Mouse (Mus musculus): ENCODE results near the gene Gab2. TPM values are rescaled to one million over a fixed set of nuclear protein-coding genes. Genes with fewer than 3 reads are reported as not detected.

Gab2 gene
- total RNA-seq, 2 experiments from 2014 or later = 14.1 to 16.4 TPM

DNA sequence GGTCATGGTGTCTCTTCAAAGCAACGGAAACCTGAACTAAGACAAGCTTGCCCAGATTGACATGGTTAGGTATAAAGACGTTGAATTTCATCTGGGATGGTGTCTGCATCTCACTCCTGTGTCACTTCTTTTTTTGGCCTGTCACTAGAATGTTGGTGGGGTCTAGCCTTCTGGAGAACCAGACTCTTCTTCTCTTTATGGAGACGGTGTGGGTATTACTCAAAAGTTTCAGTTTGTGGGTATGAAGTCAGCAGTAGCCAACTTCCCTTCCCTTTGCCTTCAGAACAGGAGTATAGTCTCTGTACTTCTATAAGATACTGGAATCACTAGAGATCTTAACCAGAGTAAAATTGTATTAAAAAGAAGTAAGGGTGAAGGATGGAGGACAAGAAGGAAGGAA, 26.7 kb downstream of the Gab2 start:
- peak; percentile 77 for ATAC-seq (replicated peaks; ENCODE audit: poor library complexity, severe bottlenecking)

- no peak for ATAC-seq (replicated peaks; ENCODE audit: poor library complexity, severe bottlenecking)
Measured at GRCm38 (mm10) chr7:97128949-97129348, 47.6 kb downstream of the Gab2 start.

DNA sequence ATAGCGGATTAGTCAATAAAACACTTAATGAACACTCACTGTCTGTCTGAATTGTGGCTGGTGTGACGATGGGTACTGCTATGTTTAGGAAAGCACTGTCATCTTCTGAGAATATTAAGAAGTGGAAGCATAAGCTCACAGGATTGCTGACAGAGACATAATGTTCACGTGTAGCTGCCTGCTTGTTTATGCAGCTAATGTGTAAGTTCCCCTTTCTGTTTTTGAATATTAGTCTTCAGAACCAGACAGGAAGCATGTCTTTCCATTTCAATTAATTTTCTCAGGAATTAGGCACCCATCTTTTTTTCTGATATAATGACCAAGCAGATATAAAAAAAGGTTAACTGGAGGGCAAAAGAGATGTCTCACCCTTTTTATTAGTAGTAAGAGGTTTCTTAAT, 55.1 kb downstream of the Gab2 start:
- peak; percentile 50 for ATAC-seq (replicated peaks; ENCODE audit: poor library complexity, severe bottlenecking)

- ATAC-seq (replicated peaks; ENCODE audit: poor library complexity, severe bottlenecking) = no peak
Measured at GRCm38 (mm10) chr7:97151082-97151813, 69.9 kb downstream of the Gab2 start.

DNA sequence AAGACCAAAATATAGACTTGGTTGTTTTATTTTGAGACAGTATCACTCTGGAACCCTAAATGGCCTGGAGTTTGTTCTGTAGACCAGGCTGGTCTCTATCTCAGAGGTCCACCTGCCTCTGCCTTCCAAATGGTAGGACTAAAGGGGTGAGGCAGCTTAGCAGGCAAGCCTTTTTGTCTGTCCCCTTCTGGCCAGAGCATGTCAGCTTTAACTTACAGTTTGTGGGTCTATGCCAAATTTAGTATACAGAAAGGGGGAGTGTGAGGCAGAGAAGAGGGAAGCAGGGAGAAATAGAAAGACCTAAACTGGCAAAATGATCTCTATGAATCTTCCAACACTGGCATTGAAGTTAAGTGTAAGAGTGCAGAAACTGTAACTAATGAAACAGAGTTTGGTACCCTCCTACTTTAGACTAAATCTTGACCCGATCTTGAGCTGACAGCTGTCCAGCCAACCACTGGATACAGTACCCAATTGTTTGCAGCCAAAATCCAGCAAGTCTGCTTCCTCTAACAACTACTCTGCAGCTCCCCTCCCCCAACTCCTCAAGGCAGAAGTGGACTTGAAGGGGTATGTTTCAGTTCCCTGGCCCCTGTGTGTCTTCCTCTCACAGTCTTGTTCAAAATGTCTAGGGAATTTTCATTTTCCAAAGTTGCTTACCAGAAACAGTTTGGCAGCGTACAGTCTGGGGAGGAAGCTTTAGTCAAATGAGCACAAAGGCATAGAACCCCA, 73.5 kb downstream of the Gab2 start:
- ATAC-seq (replicated peaks; ENCODE audit: poor library complexity, severe bottlenecking) = peak; percentile 99

GRCm38 (mm10) chr7:97164261-97164660, 82.9 kb downstream of the Gab2 start:
- ATAC-seq (replicated peaks; ENCODE audit: poor library complexity, severe bottlenecking) = peak; percentile 76

DNA sequence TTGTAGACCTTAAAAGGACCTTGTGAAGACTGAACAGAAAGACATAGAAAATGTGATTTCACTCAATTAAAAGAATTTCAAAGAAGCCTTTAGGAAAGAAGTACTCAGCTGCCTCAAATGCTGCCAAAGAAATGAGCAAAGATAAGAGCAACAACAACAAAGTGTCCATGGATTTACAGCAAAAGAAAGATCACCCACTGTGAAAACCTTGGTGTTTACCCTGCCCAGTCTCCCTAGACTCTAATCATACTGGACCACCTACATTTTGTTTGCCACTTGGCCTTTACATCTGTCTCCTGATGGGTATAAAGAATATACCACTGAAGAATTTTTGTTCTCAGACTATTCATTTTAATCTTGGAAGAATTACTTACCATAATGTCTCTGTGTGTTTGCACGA, 89.7 kb downstream of the Gab2 start:
- ATAC-seq (replicated peaks; ENCODE audit: poor library complexity, severe bottlenecking) = no peak

GRCm38 (mm10) chr7:97171719-97172118, 90.3 kb downstream of the Gab2 start:
- ATAC-seq (replicated peaks; ENCODE audit: poor library complexity, severe bottlenecking) = peak; percentile 90

GRCm38 (mm10) chr7:97172126-97172525, 90.7 kb downstream of the Gab2 start:
- ATAC-seq (replicated peaks; ENCODE audit: poor library complexity, severe bottlenecking) = peak; percentile 76

DNA sequence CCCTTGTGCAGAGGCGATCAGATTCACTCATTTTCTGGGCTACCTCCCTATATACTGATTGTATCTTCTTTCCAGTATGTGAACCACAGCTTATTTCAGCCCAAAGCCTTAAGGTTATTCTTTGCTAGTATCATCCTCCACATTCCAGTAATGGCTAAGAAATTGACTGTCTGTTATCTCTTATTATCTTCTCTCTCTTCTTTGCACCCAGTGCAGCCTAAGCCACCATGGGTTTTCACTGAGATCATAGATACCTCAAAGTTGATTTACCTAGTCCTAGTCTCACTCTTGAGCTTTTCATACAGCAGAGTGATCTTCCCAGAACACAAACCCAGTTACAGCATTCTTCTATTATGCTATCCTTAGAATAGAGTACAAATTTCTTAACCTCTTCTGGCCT, 100.5 kb downstream of the Gab2 start:
- ATAC-seq (replicated peaks; ENCODE audit: poor library complexity, severe bottlenecking) = no peak

- no peak for ATAC-seq (replicated peaks; ENCODE audit: poor library complexity, severe bottlenecking)
Measured at GRCm38 (mm10) chr7:97183426-97183825, 102.0 kb downstream of the Gab2 start.

DNA sequence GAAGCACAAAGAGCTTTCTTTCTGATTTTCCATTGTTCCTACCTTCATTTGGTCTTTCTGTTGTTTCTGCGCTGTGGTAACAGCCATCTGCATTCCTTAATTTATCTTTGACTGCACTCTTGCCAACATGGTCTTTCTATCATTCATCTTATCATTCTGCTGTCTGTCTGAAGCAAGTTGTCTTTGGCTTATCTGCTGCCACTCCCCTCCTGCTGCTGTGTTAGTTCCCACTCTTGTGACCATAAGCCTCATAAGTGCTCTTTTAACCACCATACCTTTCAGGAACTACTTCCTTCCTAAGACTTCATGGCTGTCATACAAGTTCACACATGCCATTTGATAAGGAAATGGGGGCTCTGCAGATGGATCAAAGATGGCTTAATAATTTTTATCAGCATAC, 102.6 kb downstream of the Gab2 start:
- peak; percentile 59 for ATAC-seq (replicated peaks; ENCODE audit: poor library complexity, severe bottlenecking)

- ATAC-seq (replicated peaks; ENCODE audit: poor library complexity, severe bottlenecking) = no peak
Measured at GRCm38 (mm10) chr7:97187387-97188081, 106.1 kb downstream of the Gab2 start.

- ATAC-seq (replicated peaks; ENCODE audit: poor library complexity, severe bottlenecking) = no peak
Measured at GRCm38 (mm10) chr7:97189116-97189515, 107.7 kb downstream of the Gab2 start.

DNA sequence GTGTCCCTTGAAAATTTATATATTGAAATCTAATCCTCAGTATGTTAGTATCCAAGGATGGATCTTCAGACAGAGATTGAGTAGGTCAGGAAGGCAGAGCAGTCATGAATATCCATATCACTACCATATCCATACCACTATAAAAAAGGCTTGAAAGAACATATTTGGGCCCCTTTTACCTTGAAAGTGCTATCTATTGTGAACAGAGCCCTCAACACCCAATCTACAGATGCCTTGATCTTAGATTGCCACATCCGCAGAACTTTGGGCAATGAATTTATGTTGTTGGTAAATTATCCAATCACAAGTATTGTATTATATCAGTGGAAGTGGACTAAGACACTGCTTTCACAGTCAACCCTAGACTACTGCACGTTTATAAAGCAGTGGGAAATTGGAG, 122.5 kb downstream of the Gab2 start:
- ATAC-seq (replicated peaks; ENCODE audit: poor library complexity, severe bottlenecking) = no peak

DNA sequence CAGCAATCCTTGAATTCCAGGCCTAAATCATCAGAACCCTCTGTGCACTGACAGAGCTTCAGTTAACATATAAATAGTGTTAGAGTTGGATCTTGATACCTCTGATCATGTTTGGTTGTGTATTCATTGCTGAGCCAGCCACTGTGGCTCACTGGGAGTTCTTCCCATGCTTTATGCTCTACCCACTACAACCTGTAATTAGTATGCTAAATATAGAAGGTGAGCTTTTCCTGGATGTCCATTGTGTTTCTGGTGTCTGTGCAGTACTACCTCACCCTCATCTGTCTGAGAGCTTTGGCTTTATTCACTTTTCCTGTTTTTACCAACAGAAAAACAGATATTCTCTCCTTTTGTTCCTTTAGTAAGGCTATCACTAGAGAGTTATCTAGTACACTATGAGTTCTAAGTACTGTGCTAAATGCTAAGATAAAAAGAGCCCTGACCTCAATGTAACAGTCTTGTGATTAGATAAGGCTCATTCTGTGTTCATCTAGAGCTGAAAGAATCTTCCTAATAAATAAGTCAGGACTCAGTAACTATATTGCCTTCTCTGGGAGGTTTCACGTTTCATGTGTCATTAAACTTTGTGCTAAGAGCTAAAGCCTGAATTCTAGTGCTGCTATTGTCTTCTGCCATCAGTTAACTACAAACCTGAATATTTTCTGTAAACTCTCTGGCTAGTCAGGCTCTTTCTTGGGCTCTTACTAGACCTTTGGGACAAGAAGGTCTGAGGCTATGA, 127.6 kb downstream of the Gab2 start:
- ATAC-seq (replicated peaks; ENCODE audit: poor library complexity, severe bottlenecking) = no peak

GRCm38 (mm10) chr7:97210064-97210685, 128.8 kb downstream of the Gab2 start:
- peak; percentile 61 for ATAC-seq (replicated peaks; ENCODE audit: poor library complexity, severe bottlenecking)

DNA sequence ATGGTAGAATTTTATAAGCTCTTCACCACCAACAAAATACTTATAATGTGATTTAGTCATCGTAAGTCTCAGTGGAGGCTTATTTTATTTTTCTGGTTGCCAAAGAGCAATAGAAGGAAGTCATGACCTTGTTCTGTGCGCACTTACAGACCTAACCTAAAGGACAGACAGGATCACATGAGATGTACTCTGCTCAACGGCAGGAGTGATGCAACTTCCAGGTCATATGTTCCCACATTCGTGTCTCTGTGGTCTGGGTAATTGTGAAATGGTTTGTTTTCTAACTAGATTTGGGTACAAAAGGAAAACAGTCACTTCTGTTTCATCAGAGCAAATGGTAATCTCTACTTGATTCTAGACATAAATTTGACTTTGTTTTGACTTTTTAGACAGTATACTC, 129.7 kb downstream of the Gab2 start:
- peak; percentile 97 for ATAC-seq (replicated peaks; ENCODE audit: poor library complexity, severe bottlenecking)

DNA sequence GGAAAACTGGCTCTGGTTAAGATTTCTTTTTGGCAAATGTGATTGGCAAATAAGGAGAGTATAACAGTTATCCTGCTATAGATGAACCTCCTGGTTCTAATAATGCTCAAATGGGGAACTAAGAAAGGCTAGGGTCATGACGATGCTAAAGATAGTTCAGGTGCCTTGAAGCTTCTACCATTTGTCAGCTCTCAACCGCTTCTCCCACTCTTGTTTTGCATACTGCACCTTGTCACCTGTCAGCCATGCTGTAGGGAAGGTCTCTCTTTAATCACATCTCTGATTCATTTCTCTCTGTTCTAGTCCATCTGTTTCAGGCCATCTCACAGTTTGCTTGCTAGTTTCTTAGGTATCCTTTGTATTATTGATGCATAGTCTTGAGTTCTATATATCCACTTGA, 142.4 kb downstream of the Gab2 start:
- no peak for ATAC-seq (replicated peaks; ENCODE audit: poor library complexity, severe bottlenecking)

DNA sequence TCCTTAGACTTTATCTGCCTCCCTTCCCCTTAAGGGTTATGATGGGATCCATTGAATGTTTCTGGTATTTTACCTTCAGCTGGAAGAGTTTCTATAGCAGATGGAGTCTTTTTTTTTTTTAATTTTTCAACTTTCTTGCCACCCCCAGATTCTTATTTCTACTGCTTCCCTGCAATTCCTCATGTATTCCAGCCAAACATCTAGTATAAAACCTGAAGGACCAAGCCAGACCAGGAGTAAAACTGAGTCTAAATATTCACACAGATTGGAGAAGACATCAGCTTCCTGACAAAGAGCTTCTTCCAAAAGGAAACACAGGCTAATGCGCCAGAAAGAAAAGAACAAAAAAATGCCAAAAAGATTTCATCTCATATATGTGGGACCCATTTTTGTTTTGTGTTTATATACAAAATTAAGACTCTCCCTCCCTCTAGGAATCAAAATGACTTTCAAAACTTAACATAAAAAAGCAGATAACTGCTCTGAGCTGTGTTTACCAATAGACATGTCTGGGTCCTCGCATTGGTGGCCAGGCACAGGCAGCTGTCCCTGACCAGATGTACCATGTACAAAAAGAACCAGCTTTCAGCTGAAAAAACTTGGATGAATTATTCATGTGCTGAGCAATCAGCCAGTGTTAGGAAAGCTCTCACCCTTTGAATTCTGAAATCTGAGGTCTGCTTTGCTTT, 164.0 kb downstream of the Gab2 start:
- no peak for ATAC-seq (replicated peaks; ENCODE audit: poor library complexity, severe bottlenecking)

Measured in granulocyte monocyte progenitor cell, adult 5-6 weeks (primary cell).